Mouse (Mus musculus): ENCODE data around the gene Rps11.
"Not testable (repeated sequence)": the region's sequence is repeated elsewhere in the genome, so short reads cannot be mapped to it uniquely, and the experiment has no call there.

The Rps11 gene

GRCm38 (mm10) chr7:45154096-45154992 lies 30.1 kb upstream of the Rps11 start, which contains the start of the genes Pih1d1 and Aldh16a1:
Gene Pih1d1, plus strand, starts transcription at chr7:45154303.
Gene Aldh16a1, minus strand, starts transcription at chr7:45154584.
- peak; percentile 96 for DNase-seq (ENCODE audit: low spot score)

GRCm38 (mm10) chr7:45153586-45153985 lies 29.3 kb upstream of the Rps11 start:
- no peak for DNase-seq (ENCODE audit: low spot score)

GRCm38 (mm10) chr7:45153052-45153451 lies 28.8 kb upstream of the Rps11 start:
- DNase-seq (ENCODE audit: low spot score), result not testable (repeated sequence)

- DNase-seq (ENCODE audit: low spot score), result no peak
Measured at GRCm38 (mm10) chr7:45151303-45151702, 27.1 kb upstream of the Rps11 start.

GRCm38 (mm10) chr7:45150321-45150720 lies 26.1 kb upstream of the Rps11 start:
- no peak for DNase-seq (ENCODE audit: low spot score)

- no peak for DNase-seq (ENCODE audit: low spot score)
Measured at GRCm38 (mm10) chr7:45149545-45149944, 25.3 kb upstream of the Rps11 start.

GRCm38 (mm10) chr7:45148534-45149098 lies 24.4 kb upstream of the Rps11 start:
- DNase-seq (ENCODE audit: low spot score), result no peak

GRCm38 (mm10) chr7:45147899-45148298 lies 23.7 kb upstream of the Rps11 start:
- DNase-seq (ENCODE audit: low spot score), result no peak

GRCm38 (mm10) chr7:45147267-45147666 lies 23.0 kb upstream of the Rps11 start:
- no peak for DNase-seq (ENCODE audit: low spot score)

- no peak for DNase-seq (ENCODE audit: low spot score)
Measured at GRCm38 (mm10) chr7:45145460-45145859, 21.2 kb upstream of the Rps11 start.

- no peak for DNase-seq (ENCODE audit: low spot score)
Measured at GRCm38 (mm10) chr7:45144368-45145174, 20.3 kb upstream of the Rps11 start.

GRCm38 (mm10) chr7:45141914-45142313 lies 17.7 kb upstream of the Rps11 start:
- no peak for DNase-seq (ENCODE audit: low spot score)

GRCm38 (mm10) chr7:45141319-45141718 lies 17.1 kb upstream of the Rps11 start:
- DNase-seq (ENCODE audit: low spot score), result no peak

GRCm38 (mm10) chr7:45139904-45140723 lies 15.9 kb upstream of the Rps11 start:
- no peak for DNase-seq (ENCODE audit: low spot score)

GRCm38 (mm10) chr7:45138403-45138802 lies 14.2 kb upstream of the Rps11 start:
- no peak for DNase-seq (ENCODE audit: low spot score)

GRCm38 (mm10) chr7:45137171-45138006 lies 13.2 kb upstream of the Rps11 start:
- no peak for DNase-seq (ENCODE audit: low spot score)

GRCm38 (mm10) chr7:45135993-45136567 lies 11.8 kb upstream of the Rps11 start, which contains the start of the genes Gm45713 and Flt3l:
Gene Gm45713, minus strand, starts transcription at chr7:45136231.
Gene Flt3l, minus strand, starts transcription at chr7:45136432.
- peak; percentile 92 for DNase-seq (ENCODE audit: low spot score)

- DNase-seq (ENCODE audit: low spot score), result no peak
Measured at GRCm38 (mm10) chr7:45135370-45135769, 11.1 kb upstream of the Rps11 start.

- no peak for DNase-seq (ENCODE audit: low spot score)
Measured at GRCm38 (mm10) chr7:45134544-45135026, 10.3 kb upstream of the Rps11 start.
